10 mouse cellular contexts compared by ENCODE assay signal in genomic region chr7:83809060-83809459, GRCm38 (mm10). TPM values are rescaled to one million over a fixed set of nuclear protein-coding genes. Genes with fewer than 3 reads are reported as not detected.
DNase-seq lines count a peak whose midpoint lies in the region; ATAC-seq lines count a peak whose summit lies in the region.
"Had no signal": no experiment of that assay in that cellular context is flagged by ENCODE, and none has a peak within 500 bp of the region (broad histone marks: within the 10 kb centered on the region; RNA-seq: fewer than 3 reads in every experiment).

No protein-coding gene starts in this region.

- H3K4me1 ChIP-seq in kidney, embryonic 15.5 days = peaks cover 48% of the 10 kb centered on the region
- peaks cover 30% of the 10 kb centered on the region for H3K4me1 ChIP-seq in limb, embryonic 11.5 days (ENCODE audit: control insufficient read depth, insufficient read depth, low read length)

- H3K4me3 ChIP-seq in kidney, embryonic 15.5 days (replicated peaks) = no peak overlapping the region
- H3K4me3 ChIP-seq in limb, embryonic 11.5 days (ENCODE audit: low read depth, low read length) = no peak overlapping the region
- H3K4me3 ChIP-seq: liver, embryonic 13.5 days had no signal

- WGBS in kidney, embryonic 15.5 days = 47% methylated on average over 6 of the region's 6 CpGs
- WGBS in limb, embryonic 11.5 days = 75% methylated on average over 6 of the region's 6 CpGs

- peak overlapping the region; percentile 41; the same call in 1 of the 2 replicates for H3K27ac ChIP-seq in kidney, embryonic 15.5 days
- H3K27ac ChIP-seq in limb, embryonic 11.5 days (replicated peaks; ENCODE audit: low read depth, low read length) = 0 out of 2 replicates have a peak overlapping the region, but pooled peaks have one; percentile 9
- H3K27ac ChIP-seq: liver, embryonic 13.5 days had no signal

- H3K27me3 ChIP-seq in kidney, embryonic 15.5 days = no peaks in the 10 kb centered on the region
- no peaks in the 10 kb centered on the region for H3K27me3 ChIP-seq in limb, embryonic 11.5 days (ENCODE audit: control insufficient read depth, insufficient read depth, low read length)
- H3K27me3 ChIP-seq: liver, embryonic 13.5 days had no signal

- H3K9ac ChIP-seq in kidney, embryonic 15.5 days = no peak overlapping the region
- no peak overlapping the region for H3K9ac ChIP-seq in limb, embryonic 11.5 days (ENCODE audit: low read length)
- H3K9ac ChIP-seq: liver, embryonic 13.5 days had no signal

- H3K36me3 ChIP-seq in kidney, embryonic 15.5 days = no peaks in the 10 kb centered on the region
- no peaks in the 10 kb centered on the region for H3K36me3 ChIP-seq in limb, embryonic 11.5 days (ENCODE audit: control insufficient read depth, insufficient read depth, low read length)
- H3K36me3 ChIP-seq: liver, embryonic 13.5 days had no signal

- no peaks in the 10 kb centered on the region for H3K9me3 ChIP-seq in kidney, embryonic 15.5 days (replicated peaks)
- no peaks in the 10 kb centered on the region for H3K9me3 ChIP-seq in limb, embryonic 11.5 days (ENCODE audit: control insufficient read depth, low read length)
- H3K9me3 ChIP-seq: liver, embryonic 13.5 days had no signal

- peak; percentile 47 to 72 for DNase-seq in adrenal gland, adult (ENCODE audit: inconsistent age in 2 of 2, low spot score in 1 of 2)
- DNase-seq in adrenal gland, adult 18-20 months (ENCODE audit: low spot score in 2 of 2) = no peak
- DNase-seq in brain, adult 2 months (ENCODE audit: low read depth, low spot score) = peak; percentile 99
- peak; percentile 45 to 77 for DNase-seq in frontal cortex, adult 2 months (ENCODE audit: extremely low spot score in 1 of 2, low spot score in 1 of 2)
- DNase-seq in limb, embryonic 11.5 days (ENCODE audit: low spot score) = no peak
- peak; percentile 34 for DNase-seq in skeletal muscle tissue, adult 2 months (ENCODE audit: low read depth, low spot score)
- DNase-seq in urinary bladder, adult 18-20 months (ENCODE audit: low spot score in 2 of 2) = no peak
- DNase-seq: liver, embryonic 13.5 days had no signal

- ATAC-seq in kidney, embryonic 15.5 days (replicated peaks; ENCODE audit: low FRiP score) = no peak
- ATAC-seq in limb, embryonic 11.5 days (ENCODE audit: insufficient number of reproducible peaks, low FRiP score, low TSS enrichment, low read depth) = no peak

- no peak overlapping the region for H3K4me2 ChIP-seq in kidney, embryonic 15.5 days
- H3K4me2 ChIP-seq in limb, embryonic 11.5 days (ENCODE audit: low read depth, severe bottlenecking) = no peak overlapping the region
- H3K4me2 ChIP-seq: liver, embryonic 13.5 days had no signal

RNA-seq across cellular contexts. Expression of gene Cfap161, which starts 14.4 kb away (rescaled TPM):
- under 1 TPM; 0.63 to 0.74 TPM for total RNA-seq in adrenal gland, adult 18-20 months (2021)
- 0.58 and 0.84 TPM in 2 replicates for polyA plus RNA-seq in frontal cortex, adult 2 months (2012; rRNA removed)
- 0.17 TPM in 1 of 2 replicates, not detected in the other for polyA plus RNA-seq in kidney, embryonic 15.5 days (2015; fragmentation: Nextera tagmentation; extraction: Ambion mirVana)
- polyA plus RNA-seq in limb, embryonic 11.5 days (2014; fragmentation: Nextera tagmentation; extraction: Ambion mirVana) = 0.19 and 0.35 TPM in 2 replicates
- total RNA-seq: common myeloid progenitor, adult 5-6 weeks had no signal
- polyA plus RNA-seq: liver, embryonic 13.5 days had no signal

Comparison
In these comparisons a context has a peak if more than half of its experiments do, and no peak if none do; other contexts are left out.
1. DNase-seq: peak in adrenal gland, adult (2 of 2), brain, adult 2 months (single experiment), frontal cortex, adult 2 months (2 of 2) and skeletal muscle tissue, adult 2 months (single experiment); none in adrenal gland, adult 18-20 months (0 of 2), limb, embryonic 11.5 days (single experiment) and urinary bladder, adult 18-20 months (0 of 2).